Mouse (Mus musculus): Measurements from ENCODE around the gene Stk11.

The Stk11 gene

DNA sequence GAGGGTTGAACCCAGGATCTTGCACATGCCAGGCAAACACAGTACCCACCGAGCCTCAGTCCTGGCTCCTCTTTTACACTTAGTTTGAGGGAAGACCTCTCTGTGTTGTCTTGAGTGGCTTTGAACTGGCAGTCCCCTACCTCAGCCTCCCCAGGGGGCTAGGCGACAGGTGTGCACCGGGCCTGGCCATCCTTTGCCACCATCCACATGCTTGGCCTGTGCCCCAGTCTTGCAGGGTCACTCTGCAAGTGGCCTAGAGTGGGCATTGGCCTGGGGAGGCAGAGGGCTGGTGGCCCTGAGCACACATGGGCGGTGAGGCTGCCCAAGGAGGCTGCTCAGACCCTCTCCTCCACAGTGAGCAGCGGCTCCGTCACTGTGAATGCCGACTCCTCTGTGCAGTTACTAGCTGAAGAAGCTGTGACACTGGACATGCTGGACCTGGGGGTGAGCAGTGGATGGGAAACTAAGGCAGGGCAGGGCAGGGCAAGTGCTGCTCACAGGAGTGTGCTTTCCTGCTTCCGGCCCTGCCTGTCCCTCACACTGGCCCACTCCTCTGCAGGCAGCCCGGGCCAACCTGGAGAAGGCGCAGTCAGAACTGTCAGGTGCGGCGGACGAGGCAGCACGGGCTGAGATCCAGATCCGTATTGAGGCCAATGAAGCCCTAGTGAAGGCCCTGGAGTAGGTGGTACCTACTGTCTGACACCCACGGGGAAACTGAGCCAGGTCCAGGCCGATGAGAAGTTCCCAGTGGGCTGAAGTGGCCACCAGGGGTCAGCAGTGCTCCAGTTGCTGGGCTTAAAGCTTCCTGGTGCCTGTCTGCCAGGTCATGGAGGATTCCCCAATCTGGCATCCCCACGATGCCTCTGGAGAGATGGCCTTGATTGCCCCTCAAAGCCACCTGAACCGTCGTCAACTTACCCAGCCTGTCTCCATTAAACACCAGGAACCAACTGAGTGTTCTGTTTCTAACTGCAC is 29.5 kb downstream of the Stk11 start:
- peak; percentile 79 for DNase-seq (ENCODE audit: low spot score)

DNA sequence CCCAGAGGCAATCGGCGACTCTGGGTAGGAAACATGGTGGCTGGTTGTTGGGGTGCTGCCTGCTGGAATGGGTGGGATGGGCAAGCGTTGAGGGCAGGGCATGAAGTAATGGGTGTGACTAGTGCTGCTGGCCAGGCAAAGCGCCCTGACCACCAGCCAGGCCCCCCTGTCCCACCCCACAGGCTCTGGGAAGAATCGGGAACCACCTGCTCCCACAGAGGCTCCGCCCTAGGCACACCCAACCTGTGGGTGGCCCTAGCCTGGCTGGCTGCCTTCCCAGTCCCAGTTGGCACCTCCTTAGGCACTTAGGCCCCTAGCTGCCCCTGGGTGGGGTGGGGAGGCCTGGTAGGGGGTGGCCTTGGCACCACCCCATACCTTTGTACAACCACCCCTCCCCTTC is 30.3 kb downstream of the Stk11 start:
- DNase-seq (ENCODE audit: low spot score), result peak; percentile 79

DNA sequence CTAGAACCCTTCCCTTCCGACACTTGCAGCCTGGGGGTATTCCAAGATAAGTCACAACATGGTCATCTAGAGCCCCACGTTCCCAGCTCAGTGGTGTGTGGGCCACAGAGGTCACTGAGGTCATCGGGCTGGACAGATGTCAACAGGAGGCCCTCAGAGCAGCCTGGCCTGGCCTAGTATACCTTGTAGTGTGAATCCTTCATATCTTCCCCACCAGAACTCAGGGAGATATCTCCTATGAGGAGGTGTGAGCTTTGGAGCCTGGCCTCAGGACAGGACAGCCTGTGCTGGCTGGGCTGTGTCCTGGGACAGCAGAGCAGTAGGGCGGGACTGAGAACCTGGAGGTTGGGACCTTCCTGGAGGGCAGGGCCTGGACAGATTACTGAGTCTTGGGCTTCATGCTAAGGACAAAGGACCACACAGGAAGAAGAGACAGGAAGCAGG is 31.0 kb downstream of the Stk11 start:
- DNase-seq (ENCODE audit: low spot score), result no peak

DNA sequence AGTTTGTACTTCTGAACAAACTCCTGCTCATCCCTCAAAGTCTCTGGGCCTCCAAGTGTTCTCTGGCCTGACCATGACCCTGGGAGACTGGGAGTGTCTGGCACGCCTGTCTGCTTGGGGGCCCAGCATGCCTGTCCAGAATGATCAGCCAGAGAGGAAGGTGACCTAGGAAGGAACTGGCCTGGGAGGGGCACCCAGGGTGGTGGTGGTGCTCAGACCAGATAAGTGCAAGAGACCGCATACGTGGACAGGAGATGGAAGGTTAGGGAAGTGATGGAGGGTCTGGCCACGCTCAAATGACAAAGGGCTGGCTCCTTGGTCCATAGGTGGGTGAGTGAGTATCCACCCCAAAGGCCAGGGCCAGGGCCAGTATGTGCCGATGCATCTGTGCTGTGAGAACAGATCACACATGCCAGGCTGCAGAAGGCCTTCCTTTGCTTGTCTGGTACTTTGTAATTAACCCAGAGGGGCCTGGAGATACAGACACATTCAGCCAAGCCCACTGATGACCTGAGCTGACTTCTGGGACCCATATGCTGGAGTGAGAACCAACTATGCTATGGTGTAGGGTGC is 31.6 kb downstream of the Stk11 start:
- DNase-seq (ENCODE audit: low spot score), result no peak

DNA sequence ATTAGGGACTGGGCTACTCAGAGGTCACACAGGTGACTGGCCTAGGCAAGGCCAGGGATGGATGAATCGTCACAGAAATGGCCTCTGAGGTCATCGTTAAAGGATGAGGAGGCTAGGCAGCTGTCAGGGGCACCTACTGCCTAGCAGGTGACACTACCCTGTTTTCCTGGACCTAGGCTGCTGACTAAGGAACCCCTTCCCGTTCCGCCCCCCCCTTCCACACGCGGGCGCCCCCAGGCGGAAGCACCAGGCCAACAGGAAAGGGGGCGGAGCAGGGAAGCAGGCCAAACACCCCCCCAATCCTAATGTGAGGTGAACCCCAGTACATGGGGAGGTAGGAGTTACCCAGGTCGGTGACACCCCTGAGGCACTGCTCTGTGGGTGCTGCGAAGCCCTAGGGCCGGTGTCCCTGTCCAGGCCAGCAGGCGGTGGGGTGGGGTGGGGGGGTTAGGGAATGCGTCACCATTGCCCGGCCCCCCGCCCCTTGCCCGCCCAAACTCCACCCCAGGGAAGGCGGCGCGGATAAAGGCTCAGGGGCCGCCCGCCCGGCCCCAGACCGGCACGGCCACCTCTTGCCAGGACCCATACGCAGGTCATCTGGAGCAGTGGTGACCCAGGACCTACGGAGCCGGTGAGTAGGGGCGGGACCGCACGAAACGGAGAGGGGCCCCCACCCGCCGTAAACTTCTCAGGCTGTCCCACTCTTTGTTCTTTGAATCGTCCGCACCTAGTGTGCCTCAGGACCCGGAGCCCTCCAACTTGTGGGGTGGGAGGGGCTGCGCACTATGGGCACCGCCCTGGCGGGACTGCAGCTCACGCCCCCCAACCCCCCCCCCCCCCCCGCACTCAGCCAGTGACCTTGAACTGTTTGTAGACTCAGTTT is 32.4 kb downstream of the Stk11 start, which contains the start of gene Midn:
TSS of gene Midn (plus strand) at position 554 of the 883 bp plus-strand sequence.
- peak; percentile 83 for DNase-seq (ENCODE audit: low spot score)

GRCm38 (mm10) chr10:80148610-80149290 is 33.1 kb downstream of the Stk11 start:
- peak; percentile 93 for DNase-seq (ENCODE audit: low spot score)

DNA sequence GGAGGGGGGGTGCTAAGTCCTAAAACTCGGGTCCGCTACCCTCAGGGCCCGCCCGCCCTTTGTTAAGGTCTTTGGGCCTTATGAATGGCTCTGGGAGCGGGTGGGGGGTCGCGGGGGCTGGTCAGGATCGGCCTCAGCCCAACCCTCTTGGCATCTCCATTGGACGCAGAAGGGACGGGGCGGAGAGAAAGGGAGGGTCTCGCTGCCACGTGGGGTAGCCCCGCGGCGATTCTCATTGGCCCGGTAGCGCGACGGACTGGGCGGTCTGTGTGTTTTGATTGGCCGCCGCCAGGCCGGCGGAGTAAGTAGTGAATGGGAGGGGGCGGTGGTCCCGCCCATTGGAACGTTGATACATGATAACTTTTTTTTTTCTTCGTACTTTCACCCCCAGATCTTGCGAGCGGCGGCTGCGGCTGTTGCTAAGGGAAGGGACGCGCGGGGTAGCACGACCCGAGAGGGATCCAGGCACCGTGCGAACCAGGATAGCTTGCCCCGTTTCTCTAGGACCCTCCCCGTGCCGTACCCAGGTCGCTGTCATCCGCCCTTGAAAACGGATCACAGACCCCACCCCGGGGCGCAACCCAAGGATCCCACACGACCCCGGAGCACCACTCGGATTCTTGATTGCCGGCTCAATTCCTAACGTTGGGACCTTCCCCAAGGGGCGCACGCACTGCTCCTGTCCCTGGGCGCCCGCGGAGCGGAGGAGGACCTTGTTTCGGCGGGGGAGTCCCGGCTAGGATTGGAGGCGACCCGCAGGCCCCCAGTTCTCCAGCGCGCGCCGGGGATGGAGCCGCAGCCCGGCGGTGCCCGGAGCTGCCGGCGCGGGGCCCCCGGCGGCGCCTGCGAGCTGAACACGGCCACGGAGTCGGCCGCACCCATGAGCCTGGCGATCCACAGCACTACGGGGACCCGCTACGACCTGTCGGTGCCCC is 34.0 kb downstream of the Stk11 start:
- peak; percentile 98 for DNase-seq (ENCODE audit: low spot score)

- DNase-seq (ENCODE audit: low spot score), result no peak
These were observed 34.9 kb downstream of the Stk11 start for GRCm38 (mm10) chr10:80150226-80151210.

DNA sequence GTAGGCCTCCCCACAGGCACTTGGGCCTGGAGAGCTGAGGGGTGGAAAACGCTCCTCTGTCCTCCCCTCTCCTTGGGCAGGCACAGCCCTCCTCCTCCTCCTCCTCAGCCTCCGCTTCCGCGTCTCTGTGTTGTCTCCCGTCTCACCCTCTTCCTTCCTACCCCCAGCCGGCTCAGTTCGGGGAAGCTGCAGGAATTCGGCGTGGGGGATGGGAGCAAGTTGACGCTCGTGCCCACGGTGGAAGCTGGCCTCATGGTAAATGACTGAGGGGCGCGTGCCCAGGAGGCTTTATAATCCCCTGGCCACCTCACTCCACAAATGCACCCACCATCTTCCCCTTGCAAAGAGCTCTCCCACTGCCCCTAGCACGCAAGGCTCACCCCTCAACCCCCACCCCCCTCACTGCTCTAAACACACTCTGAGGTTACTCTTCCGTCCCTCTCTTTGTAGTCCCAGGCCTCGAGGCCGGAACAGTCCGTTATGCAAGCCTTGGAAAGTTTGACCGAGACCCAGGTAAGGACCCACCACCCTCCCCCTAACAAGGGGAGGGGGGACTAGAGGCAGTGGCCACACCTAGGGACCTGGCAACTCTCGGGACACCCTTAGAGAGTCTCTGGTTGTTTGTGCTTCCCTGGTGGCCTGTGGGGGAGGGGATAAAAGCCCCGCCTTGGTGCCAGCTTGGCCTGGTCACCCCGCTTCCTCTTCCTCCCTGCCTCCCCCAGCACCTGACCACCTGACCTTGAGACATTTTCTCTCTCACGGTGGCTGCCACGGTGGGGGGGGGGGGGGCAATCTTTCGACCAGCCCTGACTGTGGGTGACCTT is 35.8 kb downstream of the Stk11 start:
- peak; percentile 88 for DNase-seq (ENCODE audit: low spot score)

- DNase-seq (ENCODE audit: low spot score), result peak; percentile 82
These were observed 36.7 kb downstream of the Stk11 start for GRCm38 (mm10) chr10:80152071-80152872.

DNA sequence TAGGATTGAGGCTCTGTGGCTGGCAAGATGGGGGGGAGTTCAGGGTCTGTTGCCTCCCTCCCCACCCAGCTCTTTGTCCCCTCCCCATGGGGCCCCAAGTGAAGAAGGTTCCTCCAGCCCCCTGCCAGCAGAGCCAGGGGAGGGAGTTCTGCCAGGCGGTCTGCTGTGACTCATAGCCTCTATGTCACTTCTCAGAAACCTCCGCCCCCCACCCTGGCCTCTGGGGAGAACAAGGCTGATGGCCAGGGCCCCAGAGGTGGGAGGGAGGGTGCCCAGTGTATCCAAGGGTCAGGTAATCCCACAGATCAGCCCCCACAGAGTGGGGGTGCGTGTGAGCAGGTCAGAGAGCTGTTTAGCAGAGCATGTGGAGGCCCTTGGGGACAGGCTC is 37.3 kb downstream of the Stk11 start:
- DNase-seq (ENCODE audit: low spot score), result no peak

GRCm38 (mm10) chr10:80153713-80154112 is 38.1 kb downstream of the Stk11 start:
- DNase-seq (ENCODE audit: low spot score), result no peak

- no peak for DNase-seq (ENCODE audit: low spot score)
These were observed 38.8 kb downstream of the Stk11 start for GRCm38 (mm10) chr10:80154384-80154783.

- DNase-seq (ENCODE audit: low spot score), result no peak
These were observed 39.7 kb downstream of the Stk11 start for GRCm38 (mm10) chr10:80155277-80155676.

DNA sequence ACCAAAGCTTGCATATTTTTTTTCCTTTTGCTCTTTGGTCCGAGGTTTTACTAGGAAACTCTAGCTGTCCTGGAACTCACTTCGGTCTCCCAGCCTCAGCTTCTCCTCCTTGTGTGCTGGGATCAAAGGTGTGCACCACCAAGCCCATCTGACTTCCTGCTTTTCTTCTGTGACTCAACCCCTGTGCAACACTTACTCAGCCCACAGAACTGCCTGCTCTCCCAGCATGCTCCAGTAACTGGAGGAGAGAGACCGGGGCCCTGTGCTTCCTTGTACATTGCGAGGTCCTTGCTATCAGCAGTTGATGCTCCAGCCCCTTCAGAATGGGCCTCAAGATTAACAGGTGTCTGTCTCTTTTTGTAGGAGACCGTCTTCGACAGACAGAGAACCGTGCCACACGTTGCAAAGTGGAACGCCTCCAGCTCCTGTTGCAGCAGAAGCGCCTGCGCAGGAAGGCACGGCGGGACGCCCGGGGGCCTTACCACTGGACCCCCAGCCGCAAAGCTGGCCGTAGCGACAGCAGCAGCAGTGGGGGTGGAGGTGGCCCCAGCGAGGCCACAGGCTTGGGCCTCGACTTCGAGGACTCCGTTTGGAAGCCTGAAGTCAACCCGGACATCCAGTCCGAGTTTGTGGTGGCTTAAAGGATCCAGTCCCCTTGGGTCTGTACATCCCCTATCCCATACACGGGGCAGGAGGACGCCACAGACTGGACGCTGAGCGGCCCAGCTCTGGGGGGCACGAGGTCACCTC is 40.6 kb downstream of the Stk11 start:
- no peak for DNase-seq (ENCODE audit: low spot score)

DNA sequence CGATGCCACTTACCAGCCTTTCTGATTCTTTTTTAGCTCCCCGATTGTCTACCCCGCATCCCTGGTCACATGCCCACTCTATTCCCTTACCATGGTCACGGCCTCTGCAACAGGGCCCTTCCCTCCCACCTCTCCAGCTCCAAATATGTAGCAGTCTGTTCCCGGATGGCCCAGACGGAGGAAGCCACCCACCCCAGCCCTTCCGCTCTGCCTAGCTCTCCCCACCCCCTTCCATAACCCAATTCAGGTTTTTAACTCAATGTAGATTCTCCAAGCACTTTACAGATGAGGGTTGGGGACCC is 41.1 kb downstream of the Stk11 start:
- peak; percentile 71 for DNase-seq (ENCODE audit: low spot score)
